Mouse (Mus musculus) testis, adult 2 months (tissue): ENCODE results near the gene Apba2.

Experiments
- CTCF ChIP-seq: fragments of 200-500 bp; IDR thresholded peaks from 2 replicates; pipeline ENCODE4 v1.5.1; 2012; ENCODE audit warnings: low read depth, mild to moderate bottlenecking, inconsistent platforms, low read length, moderate library complexity; ENCODE audit not compliant: control insufficient read depth, insufficient read depth, insufficient replicate concordance
- POLR2A ChIP-seq: fragments of 200-500 bp; IDR thresholded peaks from 2 replicates; pipeline ENCODE4 v1.6.1; 2012; ENCODE audit warnings: low read depth, mild to moderate bottlenecking, inconsistent platforms, low read length, moderate library complexity; ENCODE audit not compliant: control insufficient read depth

DNA sequence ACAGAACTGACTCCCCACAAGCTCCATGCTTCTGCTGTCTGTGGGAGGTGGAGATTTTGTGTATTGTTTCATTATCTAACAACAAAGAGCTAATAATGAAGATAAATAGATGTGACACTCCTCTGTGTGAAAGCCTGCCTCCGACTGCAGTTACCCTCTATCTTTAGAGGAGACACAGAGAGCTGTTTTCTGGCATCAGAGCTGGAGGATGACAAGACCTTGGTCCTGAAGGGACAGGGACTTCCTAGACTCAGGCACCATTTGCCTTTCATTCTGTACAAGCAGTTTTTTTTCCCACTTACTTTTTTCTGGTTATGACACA is 20.9 kb downstream of the Apba2 start:
- TF ChIP-seq CTCF (no peak), POLR2A (no peak)
